1 mouse cellular context compared by ENCODE assay signal in the genomic region with DNA sequence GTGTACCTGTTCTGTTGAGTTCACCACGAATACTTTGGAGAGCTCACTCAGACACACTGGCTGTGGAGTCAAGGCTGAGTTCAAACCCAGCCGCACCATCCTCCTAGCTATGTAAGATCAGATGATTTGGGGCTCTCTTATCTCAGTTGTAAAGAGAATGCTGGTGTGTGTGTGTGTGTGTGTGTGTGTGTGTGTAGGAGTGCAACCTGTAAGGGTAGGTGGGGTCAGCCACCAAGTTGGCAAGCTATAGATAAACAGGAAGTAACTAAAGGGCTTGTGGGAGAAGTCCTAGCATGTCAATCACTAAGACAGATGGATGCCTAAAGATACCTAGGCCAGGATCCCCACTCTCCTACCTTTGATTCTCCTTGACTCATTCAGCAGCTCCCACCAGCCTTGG.
A peak's percentile ranks its signal among the peaks of the same experiment; 100 is the strongest.
TF ChIP-seq lines count a peak whose summit lies in the region.

No protein-coding gene starts in this region.

TF ChIP-seq in MEL, 35 proteins besides CTCF, POLR2A, EP300 and RAD21 (continued from another document):
- TF ChIP-seq MAX (IDR thresholded peaks at IDR 0.05; ENCODE audit: low read length) (no peak), ZC3H11A (IDR thresholded peaks at IDR 0.05; ENCODE audit: low read depth, low read length) (no peak), CHD2 (IDR thresholded peaks at IDR 0.05; ENCODE audit: low read length) (no peak), MYB (IDR thresholded peaks at IDR 0.05; ENCODE audit: low read depth, low read length) (no peak), HCFC1 (IDR thresholded peaks at IDR 0.05; ENCODE audit: low read depth, low read length) (no peak), TBP (IDR thresholded peaks at IDR 0.05; ENCODE audit: low read depth, low read length) (no peak), SMC3 (IDR thresholded peaks at IDR 0.05; ENCODE audit: low read depth, low read length) (no peak; the same call in 1 of the 2 replicates), NRF1 (IDR thresholded peaks at IDR 0.05; ENCODE audit: insufficient read depth, low read depth, low read length, poor library complexity, severe bottlenecking) (no peak), TAL1 (IDR thresholded peaks at IDR 0.05; ENCODE audit: low read length) (no peak), MEF2A (IDR thresholded peaks at IDR 0.05; ENCODE audit: extremely low read depth, insufficient replicate concordance, low read depth, low read length, poor library complexity, severe bottlenecking) (no peak), JUND (IDR thresholded peaks at IDR 0.05; ENCODE audit: low read depth, low read length) (no peak), TCF12 (IDR thresholded peaks at IDR 0.05; ENCODE audit: low read depth, low read length) (peak; percentile 59), SIN3A (IDR thresholded peaks at IDR 0.05; ENCODE audit: low read length) (peak; percentile 63; the same call in 1 of the 2 replicates), ZMIZ1 (IDR thresholded peaks at IDR 0.05; ENCODE audit: low read depth, low read length) (no peak), GATA1 (IDR thresholded peaks at IDR 0.05; ENCODE audit: low read depth, low read length) (peak; percentile 72), ETS1 (IDR thresholded peaks at IDR 0.05; ENCODE audit: low read depth, low read length) (peak; percentile 86)
TF ChIP-seq in MEL: peak in this region for 8.
